Mouse (Mus musculus): ENCODE data around the gene Mtss1l. TPM values are rescaled to one million over a fixed set of nuclear protein-coding genes. Genes with fewer than 3 reads are reported as not detected.

Mtss1l gene
- polyA plus RNA-seq (2012; rRNA removed): 23.2 and 34.6 TPM in 2 replicates

GRCm38 (mm10) chr8:110720685-110721598, at the start of gene Mtss1l:
TSS of gene Mtss1l (plus strand) at chr8:110721476.

Other genes with a start within 250 kb of the Mtss1l start
- gene Vac14, start 102.9 kb upstream of the Mtss1l start, polyA plus RNA-seq (2012; rRNA removed): 12.4 and 12.6 TPM in 2 replicates
- 8.0 and 10.7 TPM in 2 replicates for gene Il34, start 84.4 kb downstream of the Mtss1l start, polyA plus RNA-seq (2012; rRNA removed)
- gene Cog4, start 125.1 kb downstream of the Mtss1l start, polyA plus RNA-seq (2012; rRNA removed): 8.0 and 9.6 TPM in 2 replicates
- gene Sf3b3, start 125.3 kb downstream of the Mtss1l start, polyA plus RNA-seq (2012; rRNA removed): 5.5 and 8.7 TPM in 2 replicates
- 12.2 and 12.8 TPM in 2 replicates for gene Fuk, start 181.0 kb downstream of the Mtss1l start, polyA plus RNA-seq (2012; rRNA removed)
- 6.4 and 10.0 TPM in 2 replicates for gene St3gal2, start 198.4 kb downstream of the Mtss1l start, polyA plus RNA-seq (2012; rRNA removed)

All from stomach, adult 2 months (tissue).